10 mouse cellular contexts compared by ENCODE assay signal in genomic region chr1:155108412-155108811, GRCm38 (mm10). TPM values are rescaled to one million over a fixed set of nuclear protein-coding genes. Genes with fewer than 3 reads are reported as not detected.
DNase-seq lines count a peak whose midpoint lies in the region; ATAC-seq and TF ChIP-seq lines count a peak whose summit lies in the region.
"Had no signal": no experiment of that assay in that cellular context is flagged by ENCODE, and none has a peak within 500 bp of the region (broad histone marks: within the 10 kb centered on the region; RNA-seq: fewer than 3 reads in every experiment).

No protein-coding gene starts in this region.

- H3K36me3 ChIP-seq in intestine, embryonic 15.5 days: no peaks in the 10 kb centered on the region
- no peaks in the 10 kb centered on the region for H3K36me3 ChIP-seq in intestine, postnatal 0 days (ENCODE audit: control insufficient read depth, insufficient read depth)
- H3K36me3 ChIP-seq in MEL (ENCODE audit: control insufficient read depth in 1 of 2, insufficient read depth in 2 of 2, low read length in 2 of 2) (peaks cover 0 to 14% of the 10 kb centered on the region in 2 experiments; a peak in 2 of 4 replicates), myocyte (ENCODE audit: control insufficient read depth, insufficient read depth) (no peaks in the 10 kb centered on the region)
- H3K36me3 ChIP-seq in embryonic facial prominence, embryonic 14.5 days (ENCODE audit: control insufficient read depth, insufficient read depth, low read length): no peaks in the 10 kb centered on the region
- no peaks in the 10 kb centered on the region for H3K36me3 ChIP-seq in forebrain, embryonic 11.5 days (ENCODE audit: control insufficient read depth, insufficient read depth, low read length)
- H3K36me3 ChIP-seq: limb, embryonic 13.5 days; neural tube, embryonic 12.5 days had no signal

- H3K4me2 ChIP-seq in intestine, embryonic 15.5 days (replicated peaks): no peak overlapping the region
- no peak overlapping the region; the same call in 1 of the 2 replicates for H3K4me2 ChIP-seq in intestine, postnatal 0 days (replicated peaks; ENCODE audit: low read depth)
- H3K4me2 ChIP-seq in embryonic facial prominence, embryonic 14.5 days (ENCODE audit: low read depth, low read length): no peak overlapping the region
- peak overlapping the region; percentile 93 for H3K4me2 ChIP-seq in myocyte (ENCODE audit: low read depth)
- no peak overlapping the region for H3K4me2 ChIP-seq in forebrain, embryonic 11.5 days (ENCODE audit: low read depth, low read length, severe bottlenecking)
- H3K4me2 ChIP-seq: limb, embryonic 13.5 days; neural tube, embryonic 12.5 days had no signal

- no peak for TF ChIP-seq CTCF in intestine, postnatal 0 days (IDR thresholded peaks at IDR 0.05; ENCODE audit: low read depth)
- TF ChIP-seq CTCF in MEL (IDR thresholded peaks at IDR 0.05 in 2 of 3, conservative IDR thresholded peaks at IDR 0.05 in 1 of 3; ENCODE audit: control insufficient read depth in 1 of 3, insufficient read depth in 1 of 3, low read depth in 2 of 3, low read length in 3 of 3, poor library complexity in 1 of 3, severe bottlenecking in 1 of 3): no peak

- H3K9ac ChIP-seq in intestine, embryonic 15.5 days: no peak overlapping the region
- H3K9ac ChIP-seq in intestine, postnatal 0 days (ENCODE audit: low read depth, low read length): no peak overlapping the region
- peak overlapping the region; percentile 51 for H3K9ac ChIP-seq in MEL (ENCODE audit: control insufficient read depth, low read depth, low read length, poor library complexity, severe bottlenecking)
- no peak overlapping the region for H3K9ac ChIP-seq in embryonic facial prominence, embryonic 14.5 days (ENCODE audit: low read depth, low read length)
- H3K9ac ChIP-seq in forebrain, embryonic 11.5 days (ENCODE audit: low read length): no peak overlapping the region
- H3K9ac ChIP-seq: limb, embryonic 13.5 days; neural tube, embryonic 12.5 days had no signal

- no peaks in the 10 kb centered on the region for H3K9me3 ChIP-seq in intestine, embryonic 15.5 days
- H3K9me3 ChIP-seq in intestine, postnatal 0 days (ENCODE audit: control insufficient read depth): no peaks in the 10 kb centered on the region
- no peaks in the 10 kb centered on the region for H3K9me3 ChIP-seq in MEL (replicated peaks; ENCODE audit: insufficient read depth, low read length)
- no peaks in the 10 kb centered on the region for H3K9me3 ChIP-seq in embryonic facial prominence, embryonic 14.5 days (ENCODE audit: control insufficient read depth, low read length)
- H3K9me3 ChIP-seq in forebrain, embryonic 11.5 days (ENCODE audit: control insufficient read depth, low read length): no peaks in the 10 kb centered on the region
- H3K9me3 ChIP-seq: limb, embryonic 13.5 days; neural tube, embryonic 12.5 days had no signal

- TF ChIP-seq RAD21 in MEL (IDR thresholded peaks at IDR 0.05; ENCODE audit: low read depth, low read length): no peak

- 35% methylated on average over 4 of the region's 4 CpGs for WGBS in intestine, embryonic 15.5 days
- 27% methylated on average over 4 of the region's 4 CpGs for WGBS in intestine, postnatal 0 days
- WGBS in embryonic facial prominence, embryonic 14.5 days: 36% methylated on average over 4 of the region's 4 CpGs
- 32% methylated on average over 4 of the region's 4 CpGs for WGBS in forebrain, embryonic 11.5 days

- H3K79me2 ChIP-seq in MEL (ENCODE audit: control insufficient read depth, insufficient read depth, low read length, poor library complexity) (no peaks in the 10 kb centered on the region), myocyte (ENCODE audit: control insufficient read depth, insufficient read depth) (no peaks in the 10 kb centered on the region)

- no peak overlapping the region for H3K27ac ChIP-seq in intestine, embryonic 15.5 days
- no peak overlapping the region for H3K27ac ChIP-seq in intestine, postnatal 0 days (ENCODE audit: low read depth, low read length)
- H3K27ac ChIP-seq in MEL (ENCODE audit: control insufficient read depth, low read depth, low read length): no peak overlapping the region
- H3K27ac ChIP-seq in embryonic facial prominence, embryonic 14.5 days (replicated peaks; ENCODE audit: low read depth, low read length): no peak overlapping the region
- no peak overlapping the region for H3K27ac ChIP-seq in forebrain, embryonic 11.5 days (ENCODE audit: low read depth, low read length)
- H3K27ac ChIP-seq: limb, embryonic 13.5 days; neural tube, embryonic 12.5 days had no signal

- H3K4me1 ChIP-seq in intestine, embryonic 15.5 days (replicated peaks): peaks cover 14% of the 10 kb centered on the region
- H3K4me1 ChIP-seq in intestine, postnatal 0 days (replicated peaks; ENCODE audit: control insufficient read depth, insufficient read depth, low read length): no peaks in the 10 kb centered on the region
- peaks cover 3 to 20% of the 10 kb centered on the region in 2 experiments; a peak in 2 of 4 replicates for H3K4me1 ChIP-seq in MEL (ENCODE audit: control insufficient read depth in 1 of 2, insufficient read depth in 2 of 2, low read length in 2 of 2)
- H3K4me1 ChIP-seq in embryonic facial prominence, embryonic 14.5 days (ENCODE audit: control insufficient read depth, insufficient read depth, low read length): peaks cover 21% of the 10 kb centered on the region
- peaks cover 16% of the 10 kb centered on the region for H3K4me1 ChIP-seq in forebrain, embryonic 11.5 days (replicated peaks; ENCODE audit: control insufficient read depth, insufficient read depth, low read length)

- TF ChIP-seq EP300 in MEL (IDR thresholded peaks at IDR 0.05; ENCODE audit: low read depth in 1 of 2, low read length in 2 of 2): no peak

- TF ChIP-seq POLR2A in MEL (IDR thresholded peaks at IDR 0.05; ENCODE audit: control insufficient read depth in 1 of 2, insufficient read depth in 1 of 2, low read depth in 1 of 2, low read length in 2 of 2, poor library complexity in 1 of 2) (no peak), myocyte (IDR thresholded peaks at IDR 0.05; ENCODE audit: insufficient read length, low read depth) (peak; percentile 11)

- H3ac ChIP-seq in myocyte (ENCODE audit: control insufficient read depth, insufficient read length): no peak overlapping the region

- H3K4me3 ChIP-seq in intestine, embryonic 15.5 days (replicated peaks): no peak overlapping the region
- H3K4me3 ChIP-seq in intestine, postnatal 0 days (ENCODE audit: low read depth, low read length): no peak overlapping the region
- H3K4me3 ChIP-seq in MEL (ENCODE audit: control insufficient read depth in 1 of 2, insufficient read depth in 1 of 2, low read depth in 2 of 2, low read length in 2 of 2) (peak overlapping the region; percentile 55 to 66), myocyte (peak overlapping the region; percentile 14)
- H3K4me3 ChIP-seq in embryonic facial prominence, embryonic 14.5 days (ENCODE audit: low read depth, low read length): no peak overlapping the region
- H3K4me3 ChIP-seq in forebrain, embryonic 11.5 days (ENCODE audit: low read depth, low read length): no peak overlapping the region
- H3K4me3 ChIP-seq: limb, embryonic 13.5 days; neural tube, embryonic 12.5 days had no signal

- peak; percentile 61 for ATAC-seq in intestine, embryonic 15.5 days
- no peak for ATAC-seq in intestine, postnatal 0 days
- ATAC-seq in embryonic facial prominence, embryonic 14.5 days (ENCODE audit: low read depth): 0 out of 2 replicates have a peak, but pooled peaks have one; percentile 27
- ATAC-seq in forebrain, embryonic 11.5 days (replicated peaks; ENCODE audit: low FRiP score): no peak

- no peaks in the 10 kb centered on the region for H3K27me3 ChIP-seq in intestine, embryonic 15.5 days (replicated peaks)
- H3K27me3 ChIP-seq in intestine, postnatal 0 days (replicated peaks; ENCODE audit: control insufficient read depth, insufficient read depth, low read length): no peaks in the 10 kb centered on the region
- no peaks in the 10 kb centered on the region; a peak in 1 of 4 replicates for H3K27me3 ChIP-seq in MEL (ENCODE audit: control insufficient read depth in 1 of 2, insufficient read depth in 2 of 2, low read length in 2 of 2)
- H3K27me3 ChIP-seq in embryonic facial prominence, embryonic 14.5 days (replicated peaks; ENCODE audit: control insufficient read depth, insufficient read depth, low read length): no peaks in the 10 kb centered on the region
- H3K27me3 ChIP-seq in myocyte (ENCODE audit: control insufficient read depth, insufficient read depth, insufficient read length): no peaks in the 10 kb centered on the region
- H3K27me3 ChIP-seq in forebrain, embryonic 11.5 days (ENCODE audit: control insufficient read depth, insufficient read depth, low read length): no peaks in the 10 kb centered on the region
- H3K27me3 ChIP-seq: limb, embryonic 13.5 days; neural tube, embryonic 12.5 days had no signal

- DNase-seq in MEL (ENCODE audit: low read depth, low spot score): peak; percentile 21
- peak; percentile 49 for DNase-seq in embryonic facial prominence, embryonic 14.5 days (ENCODE audit: low spot score)
- DNase-seq in forebrain, embryonic 11.5 days (ENCODE audit: low spot score): no peak
- DNase-seq in kidney, adult 18-20 months: no peak
- DNase-seq: kidney, adult 8-10 months had no signal

RNA-seq across cellular contexts. Expression of gene Ier5, which starts 9.0 kb away (rescaled TPM):
- polyA plus RNA-seq in intestine, embryonic 15.5 days (2015; fragmentation: Nextera tagmentation; extraction: Ambion mirVana): 3.8 and 4.8 TPM in 2 replicates
- polyA plus RNA-seq in intestine, postnatal 0 days (2015; fragmentation: Nextera tagmentation; extraction: Ambion mirVana): 6.1 and 6.8 TPM in 2 replicates
- total RNA-seq in MEL (2012; rRNA removed): 7.2 and 7.5 TPM in 2 replicates
- polyA plus RNA-seq in MEL (2012; ENCODE audit: insufficient read depth in 1 of 2, insufficient read length in 2 of 2, low read depth in 1 of 2, low replicate concordance in 2 of 2, missing spikeins in 1 of 2) (1 to 10 TPM in 1 of 2 experiments, not detected in 1; 7.4 TPM), myocyte (2012; fragmentation: generic; extraction: Trizol) (21.1 TPM)
- polyA plus RNA-seq in embryonic facial prominence, embryonic 14.5 days (2014; fragmentation: Nextera tagmentation; extraction: Ambion mirVana): 9.9 and 11.0 TPM in 2 replicates
- polyA plus RNA-seq in forebrain, embryonic 11.5 days (2014; fragmentation: Nextera tagmentation; extraction: Ambion mirVana): 19.4 and 28.0 TPM in 2 replicates

RNA-seq across cellular contexts. Expression of gene Mr1, which starts 38.2 kb away (rescaled TPM):
- polyA plus RNA-seq in intestine, embryonic 15.5 days (2015; fragmentation: Nextera tagmentation; extraction: Ambion mirVana): 5.4 and 5.9 TPM in 2 replicates
- polyA plus RNA-seq in intestine, postnatal 0 days (2015; fragmentation: Nextera tagmentation; extraction: Ambion mirVana): 2.8 and 3.4 TPM in 2 replicates
- 1.8 and 2.0 TPM in 2 replicates for total RNA-seq in MEL (2012; rRNA removed)
- polyA plus RNA-seq in MEL (2012; ENCODE audit: insufficient read depth in 1 of 2, insufficient read length in 2 of 2, low read depth in 1 of 2, low replicate concordance in 2 of 2, missing spikeins in 1 of 2) (1 to 10 TPM in 1 of 2 experiments, not detected in 1; 3.9 TPM), myocyte (2012; fragmentation: generic; extraction: Trizol) (3.9 TPM)
- 6.8 and 7.9 TPM in 2 replicates for polyA plus RNA-seq in embryonic facial prominence, embryonic 14.5 days (2014; fragmentation: Nextera tagmentation; extraction: Ambion mirVana)
- 0.55 and 0.96 TPM in 2 replicates for polyA plus RNA-seq in forebrain, embryonic 11.5 days (2014; fragmentation: Nextera tagmentation; extraction: Ambion mirVana)

RNA-seq across cellular contexts. Expression of gene Stx6, which starts 50.1 kb away (rescaled TPM):
- 52.9 and 54.2 TPM in 2 replicates for polyA plus RNA-seq in intestine, embryonic 15.5 days (2015; fragmentation: Nextera tagmentation; extraction: Ambion mirVana)
- polyA plus RNA-seq in intestine, postnatal 0 days (2015; fragmentation: Nextera tagmentation; extraction: Ambion mirVana): 25.2 and 28.3 TPM in 2 replicates
- total RNA-seq in MEL (2012; rRNA removed): 16.7 and 18.1 TPM in 2 replicates
- 10 to 100 TPM in 1 of 2 experiments, not detected in 1; 38.4 TPM for polyA plus RNA-seq in MEL (2012; ENCODE audit: insufficient read depth in 1 of 2, insufficient read length in 2 of 2, low read depth in 1 of 2, low replicate concordance in 2 of 2, missing spikeins in 1 of 2)
- polyA plus RNA-seq in embryonic facial prominence, embryonic 14.5 days (2014; fragmentation: Nextera tagmentation; extraction: Ambion mirVana): 69.7 and 74.6 TPM in 2 replicates
- 26.0 TPM for polyA plus RNA-seq in myocyte (2012; fragmentation: generic; extraction: Trizol)
- 102 and 119 TPM in 2 replicates for polyA plus RNA-seq in forebrain, embryonic 11.5 days (2014; fragmentation: Nextera tagmentation; extraction: Ambion mirVana)

Comparison
In these comparisons a context has a peak if more than half of its experiments do, and no peak if none do; other contexts are left out.
1. ATAC-seq: peak in intestine, embryonic 15.5 days (single experiment) and embryonic facial prominence, embryonic 14.5 days (single experiment); none in intestine, postnatal 0 days (single experiment) and forebrain, embryonic 11.5 days (single experiment).
2. H3K4me3 ChIP-seq: peak in MEL (2 of 2) and myocyte (single experiment); none in intestine, embryonic 15.5 days (single experiment), intestine, postnatal 0 days (single experiment), embryonic facial prominence, embryonic 14.5 days (single experiment) and forebrain, embryonic 11.5 days (single experiment).
3. DNase-seq: peak in MEL (single experiment) and embryonic facial prominence, embryonic 14.5 days (single experiment); none in forebrain, embryonic 11.5 days (single experiment) and kidney, adult 18-20 months (single experiment).